ENCODE assay signal across 7 mouse cellular contexts in genomic region chr1:90842789-90843587, GRCm38 (mm10). TPM values are rescaled to one million over a fixed set of nuclear protein-coding genes. Genes with fewer than 3 reads are reported as not detected.
DNase-seq lines count a peak whose midpoint lies in the region; ATAC-seq lines count a peak whose summit lies in the region.

No protein-coding gene starts in this region.

- no peak for ATAC-seq in heart, embryonic 13.5 days (ENCODE audit: extremely low read depth, insufficient number of reproducible peaks, low FRiP score, low TSS enrichment)
- no peak for ATAC-seq in liver, embryonic 13.5 days (ENCODE audit: low read depth)
- no peak for ATAC-seq in cerebellum, adult (ENCODE audit: insufficient number of reproducible peaks, low FRiP score, low TSS enrichment)

- WGBS in heart, embryonic 13.5 days: 72% methylated on average over 9 of the region's 9 CpGs
- WGBS in liver, embryonic 13.5 days (ENCODE audit: insufficient replicate concordance): 63% methylated on average over 9 of the region's 9 CpGs

- peak overlapping the region; percentile 64 for H3K4me2 ChIP-seq in heart, embryonic 13.5 days
- H3K4me2 ChIP-seq in liver, embryonic 13.5 days: peak overlapping the region; percentile 14

- H3K9ac ChIP-seq in heart, embryonic 13.5 days: peak overlapping the region; percentile 73
- H3K9ac ChIP-seq in liver, embryonic 13.5 days: no peak overlapping the region

- H3K9me3 ChIP-seq in heart, embryonic 13.5 days: no peaks in the 10 kb centered on the region
- H3K9me3 ChIP-seq in liver, embryonic 13.5 days (replicated peaks): no peaks in the 10 kb centered on the region

- H3K36me3 ChIP-seq in heart, embryonic 13.5 days: no peaks in the 10 kb centered on the region
- H3K36me3 ChIP-seq in liver, embryonic 13.5 days: no peaks in the 10 kb centered on the region

- peak overlapping the region; percentile 44 for H3K4me3 ChIP-seq in heart, embryonic 13.5 days
- H3K4me3 ChIP-seq in liver, embryonic 13.5 days (replicated peaks): no peak overlapping the region; the same call in 1 of the 2 replicates

- peak; percentile 40 for DNase-seq in 3T3-L1 (ENCODE audit: low read depth, low spot score)
- DNase-seq in adipocyte (ENCODE audit: low spot score): peak; percentile 68
- DNase-seq in liver, embryonic 13.5 days: no peak
- no peak for DNase-seq in adrenal gland, postnatal 36 days
- no peak for DNase-seq in spleen, postnatal 10 days (ENCODE audit: low spot score in 2 of 2)

- peaks cover 13% of the 10 kb centered on the region for H3K27me3 ChIP-seq in heart, embryonic 13.5 days (replicated peaks)
- no peaks in the 10 kb centered on the region for H3K27me3 ChIP-seq in liver, embryonic 13.5 days

- peaks cover 30% of the 10 kb centered on the region for H3K4me1 ChIP-seq in heart, embryonic 13.5 days
- no peaks in the 10 kb centered on the region for H3K4me1 ChIP-seq in liver, embryonic 13.5 days (replicated peaks)

- H3K27ac ChIP-seq in heart, embryonic 13.5 days (replicated peaks): peak overlapping the region; percentile 72
- H3K27ac ChIP-seq in liver, embryonic 13.5 days: no peak overlapping the region

RNA-seq across cellular contexts. Expression of gene Col6a3, which starts 0.8 kb away (rescaled TPM):
- 12.4 and 13.0 TPM in 2 replicates for polyA plus RNA-seq in heart, embryonic 13.5 days (2015; fragmentation: Nextera tagmentation; extraction: Ambion mirVana)
- 4.0 and 5.1 TPM in 2 replicates for polyA plus RNA-seq in liver, embryonic 13.5 days (2015; fragmentation: Nextera tagmentation; extraction: Ambion mirVana)
- 10 to 100 TPM; 38.0 to 66.0 TPM for total RNA-seq in adrenal gland, postnatal 36 days (2021)

Comparison
In these comparisons a context has a peak if more than half of its experiments do, and no peak if none do; other contexts are left out.
1. DNase-seq: peak in 3T3-L1 (single experiment) and adipocyte (single experiment); none in liver, embryonic 13.5 days (single experiment), adrenal gland, postnatal 36 days (0 of 2) and spleen, postnatal 10 days (0 of 2).